Mouse (Mus musculus) induced T-regulatory cell, adult 2 months (primary cell): ENCODE results near the gene Rhbdd1.

ENCODE experiments used
- DNase-seq: peaks from one replicate; pipeline ENCODE4 v3.0.0-alpha.2; 2012; ENCODE audit warnings: low read depth

Gene Rhbdd1

GRCm38 (mm10) chr1:82364468-82364867 lies 48.2 kb downstream of the Rhbdd1 start:
- no peak for DNase-seq

GRCm38 (mm10) chr1:82371636-82372428 lies 55.6 kb downstream of the Rhbdd1 start:
- DNase-seq = no peak

- DNase-seq = no peak
Observed at GRCm38 (mm10) chr1:82373924-82374323, 57.7 kb downstream of the Rhbdd1 start.

- no peak for DNase-seq
Observed at GRCm38 (mm10) chr1:82374831-82375358, 58.6 kb downstream of the Rhbdd1 start.

- DNase-seq = no peak
Observed at GRCm38 (mm10) chr1:82375452-82375851, 59.2 kb downstream of the Rhbdd1 start.

- DNase-seq = no peak
Observed at GRCm38 (mm10) chr1:82381946-82382345, 65.7 kb downstream of the Rhbdd1 start.

GRCm38 (mm10) chr1:82384106-82384505 lies 67.9 kb downstream of the Rhbdd1 start:
- no peak for DNase-seq

GRCm38 (mm10) chr1:82385054-82385453 lies 68.8 kb downstream of the Rhbdd1 start:
- DNase-seq = no peak

- DNase-seq = no peak
Observed at GRCm38 (mm10) chr1:82385827-82386230, 69.6 kb downstream of the Rhbdd1 start.

- DNase-seq = no peak
Observed at GRCm38 (mm10) chr1:82386814-82387771, 70.8 kb downstream of the Rhbdd1 start.

GRCm38 (mm10) chr1:82389371-82389770 lies 73.1 kb downstream of the Rhbdd1 start:
- peak; percentile 20 for DNase-seq

GRCm38 (mm10) chr1:82395371-82395770 lies 79.1 kb downstream of the Rhbdd1 start:
- no peak for DNase-seq

GRCm38 (mm10) chr1:82407786-82408185 lies 91.5 kb downstream of the Rhbdd1 start:
- DNase-seq = no peak

- no peak for DNase-seq
Observed at GRCm38 (mm10) chr1:82409271-82409670, 93.0 kb downstream of the Rhbdd1 start.

- DNase-seq = no peak
Observed at GRCm38 (mm10) chr1:82410548-82410947, 94.3 kb downstream of the Rhbdd1 start.

GRCm38 (mm10) chr1:82411521-82411920 lies 95.3 kb downstream of the Rhbdd1 start:
- DNase-seq = no peak

- DNase-seq = no peak
Observed at GRCm38 (mm10) chr1:82412085-82412484, 95.8 kb downstream of the Rhbdd1 start.

GRCm38 (mm10) chr1:82414434-82415045 lies 98.3 kb downstream of the Rhbdd1 start:
- no peak for DNase-seq

GRCm38 (mm10) chr1:82415641-82416040 lies 99.4 kb downstream of the Rhbdd1 start:
- DNase-seq = no peak

GRCm38 (mm10) chr1:82427729-82428128 lies 111.5 kb downstream of the Rhbdd1 start:
- no peak for DNase-seq

GRCm38 (mm10) chr1:82429061-82429460 lies 112.8 kb downstream of the Rhbdd1 start:
- DNase-seq = peak; percentile 4
